Mouse (Mus musculus) urinary bladder, postnatal 14 days (tissue): ENCODE data around the gene Gm10717.
"Not testable (repeated sequence)": the region's sequence is repeated elsewhere in the genome, so short reads cannot be mapped to it uniquely, and the experiment has no call there.

ENCODE experiments used
- DNase-seq: peaks from one replicate; pipeline ENCODE4 v3.0.0; 2021; ENCODE audit warnings: low spot score

Gm10717 gene

GRCm38 (mm10) chr9:3025653-3026052, 436 bp downstream of the Gm10717 start:
- DNase-seq, result peak; percentile 71

- not testable (repeated sequence) for DNase-seq
Measured at GRCm38 (mm10) chr9:3026136-3026535, 919 bp downstream of the Gm10717 start.

GRCm38 (mm10) chr9:3026741-3027140, 1.5 kb downstream of the Gm10717 start:
- DNase-seq, result not testable (repeated sequence)

GRCm38 (mm10) chr9:3027200-3027599, 2.0 kb downstream of the Gm10717 start:
- DNase-seq, result not testable (repeated sequence)

- DNase-seq, result peak; percentile 20
Measured at GRCm38 (mm10) chr9:3029276-3030000, 4.2 kb downstream of the Gm10717 start.

- DNase-seq, result not testable (repeated sequence)
Measured at GRCm38 (mm10) chr9:3030677-3031318, 5.6 kb downstream of the Gm10717 start.

- DNase-seq, result not testable (repeated sequence)
Measured at GRCm38 (mm10) chr9:3034299-3034698, 9.1 kb downstream of the Gm10717 start, which contains the start of gene Gm17535. Gm17535 (plus strand) TSS chr9:3034599.

- DNase-seq, result not testable (repeated sequence)
Measured at GRCm38 (mm10) chr9:3036577-3036976, 11.4 kb downstream of the Gm10717 start, which contains the start of gene Gm10715. Gm10715 (plus strand) TSS chr9:3036877.

- not testable (repeated sequence) for DNase-seq
Measured at GRCm38 (mm10) chr9:3038161-3038560, 12.9 kb downstream of the Gm10717 start.
